Mouse (Mus musculus) stomach, postnatal 0 days (tissue): ENCODE data around the gene Pkd1l2. TPM values are rescaled to one million over a fixed set of nuclear protein-coding genes. Genes with fewer than 3 reads are reported as not detected.

Source experiments
- ATAC-seq: fragments of 200-750 bp; cut with Nextera tagmentation; 2 replicates; pipeline ENCODE4 v1.8.0; 2017; ENCODE audit not compliant: low FRiP score, low TSS enrichment
- DNase-seq: peaks from one replicate; pipeline ENCODE4 v3.0.0-alpha.2; 2016; ENCODE audit warnings: low spot score
- H3K27ac ChIP-seq: fragments of 300-500 bp; sonication (generic); replicated peaks from 2 replicates; pipeline ENCODE4 v1.5.1; 2014; ENCODE audit warnings: mild to moderate bottlenecking, control low read depth
- H3K27me3 ChIP-seq: fragments of 300-500 bp; sonication (generic); 2 replicates; pipeline ENCODE4 v1.6.1; 2014; ENCODE audit warnings: low read length; ENCODE audit not compliant: control insufficient read depth, insufficient read depth
- H3K36me3 ChIP-seq: fragments of 300-500 bp; sonication (generic); 2 replicates; pipeline ENCODE4 v1.6.1; 2014; ENCODE audit warnings: low read length, mixed read lengths; ENCODE audit not compliant: control insufficient read depth, insufficient read depth
- H3K4me1 ChIP-seq: fragments of 300-500 bp; sonication (generic); replicated peaks from 2 replicates; pipeline ENCODE4 v1.6.1; 2014; ENCODE audit warnings: antibody characterized with exemption; ENCODE audit not compliant: control insufficient read depth, insufficient read depth
- H3K4me2 ChIP-seq: fragments of 300-500 bp; sonication (generic); replicated peaks from 2 replicates; pipeline ENCODE4 v1.6.1; 2014; ENCODE audit warnings: low read depth, mild to moderate bottlenecking, control low read depth, moderate library complexity
- H3K4me3 ChIP-seq: fragments of 300-500 bp; sonication (generic); 2 replicates; pipeline ENCODE4 v1.5.1; 2014; ENCODE audit warnings: low read depth, low read length, control low read depth
- H3K9ac ChIP-seq: fragments of 300-500 bp; sonication (generic); 2 replicates; pipeline ENCODE4 v1.6.1; 2014; ENCODE audit warnings: mild to moderate bottlenecking, low read length, control low read depth, mixed read lengths
- H3K9me3 ChIP-seq: fragments of 300-500 bp; sonication (generic); 2 replicates; pipeline ENCODE4 v1.6.1; 2016; ENCODE audit warnings: low read length; ENCODE audit not compliant: control insufficient read depth
- CTCF ChIP-seq: IDR thresholded peaks from 2 replicates; pipeline ENCODE4 v1.5.1; 2016; ENCODE audit warnings: antibody characterized with exemption, low read depth, mild to moderate bottlenecking, moderate library complexity
- EP300 ChIP-seq: optimal IDR thresholded peaks from 2 replicates; pipeline ENCODE3; 2016; ENCODE audit warnings: antibody characterized with exemption
- WGBS: fragments of 180-500 bp; shearing (Covaris S2); extraction: QIAGEN DNeasy Blood & Tissue Kit; methylation state at CpG from one replicate; pipeline ENCODE4 v1.1.7; 2014; 5-methylcytosine and 5-hydroxymethylcytosine counted together
- polyA plus RNA-seq: library from polyadenylated mRNA; unstranded; fragments of >200 nt; fragmentation: Nextera tagmentation; extraction: Ambion mirVana; gene quantifications from 2 replicates; pipeline ENCODE4 v1.2.1, GENCODE M21; 2015

The Pkd1l2 gene
- polyA plus RNA-seq, 1 experiment from 2014 or later: not detected

- Histone ChIP-seq H3K36me3 (no peaks in the 10 kb centered on the region), H3K4me3 (no peak within 1 kb of the TSS), H3K9ac (no peak within 1 kb of the TSS), H3K27me3 (no peaks in the 10 kb centered on the region), H3K4me2 (no peak within 1 kb of the TSS), H3K4me1 (no peaks in the 10 kb centered on the region), H3K27ac (0 out of 2 replicates have a peak within 1 kb of the TSS, but pooled peaks have one; percentile 18), H3K9me3 (no peaks in the 10 kb centered on the region)
- DNase-seq (no peak), ATAC-seq (peak; percentile 50; the same call in 1 of the 2 replicates)
- TF ChIP-seq EP300 (no peak), CTCF (no peak)
- 56% methylated on average over 12 of the region's 12 CpGs for WGBS
These were observed 13.4 kb upstream of the Pkd1l2 start, which contains the start of gene Bco1 for GRCm38 (mm10) chr8:117095647-117096046. Gene Bco1 (plus strand): TSS chr8:117095854.

- H3K9ac ChIP-seq: no peak overlapping the region
- DNase-seq (peak; percentile 38), ATAC-seq (peak; percentile 45; the same call in 1 of the 2 replicates)
- WGBS: 27% methylated on average over 5 of the region's 5 CpGs
- TF ChIP-seq EP300 (no peak), CTCF (no peak)
- no peaks in the 10 kb centered on the region for H3K36me3 ChIP-seq
- no peak overlapping the region for H3K27ac ChIP-seq
- no peaks in the 10 kb centered on the region for H3K27me3 ChIP-seq
- H3K4me3 ChIP-seq: no peak overlapping the region
- no peaks in the 10 kb centered on the region for H3K4me1 ChIP-seq
- H3K9me3 ChIP-seq: no peaks in the 10 kb centered on the region
- H3K4me2 ChIP-seq: no peak overlapping the region
These were observed 11.8 kb upstream of the Pkd1l2 start for GRCm38 (mm10) chr8:117094053-117094452.

GRCm38 (mm10) chr8:117089802-117090201 lies 7.6 kb upstream of the Pkd1l2 start:
- no peak overlapping the region for H3K4me3 ChIP-seq
- TF ChIP-seq EP300: no peak
- TF ChIP-seq CTCF: no peak
- no peak overlapping the region for H3K4me2 ChIP-seq
- no peaks in the 10 kb centered on the region for H3K36me3 ChIP-seq
- H3K9me3 ChIP-seq: no peaks in the 10 kb centered on the region
- H3K27me3 ChIP-seq: no peaks in the 10 kb centered on the region
- no peak overlapping the region for H3K9ac ChIP-seq
- H3K27ac ChIP-seq: no peak overlapping the region
- 78% methylated on average over 4 of the region's 4 CpGs for WGBS
- ATAC-seq (no peak), DNase-seq (no peak)
- no peaks in the 10 kb centered on the region for H3K4me1 ChIP-seq

- no peaks in the 10 kb centered on the region for H3K4me1 ChIP-seq
- TF ChIP-seq CTCF (no peak), EP300 (no peak)
- no peak overlapping the region for H3K27ac ChIP-seq
- H3K4me3 ChIP-seq: no peak overlapping the region
- H3K4me2 ChIP-seq: no peak overlapping the region
- no peak overlapping the region for H3K9ac ChIP-seq
- DNase-seq: no peak
- ATAC-seq: no peak
- no peaks in the 10 kb centered on the region for H3K36me3 ChIP-seq
- no peaks in the 10 kb centered on the region for H3K9me3 ChIP-seq
- H3K27me3 ChIP-seq: no peaks in the 10 kb centered on the region
These were observed 4.8 kb upstream of the Pkd1l2 start for GRCm38 (mm10) chr8:117087036-117087435.

- Histone ChIP-seq H3K36me3 (no peaks in the 10 kb centered on the region), H3K9ac (no peak overlapping the region), H3K4me3 (no peak overlapping the region), H3K27me3 (no peaks in the 10 kb centered on the region), H3K9me3 (no peaks in the 10 kb centered on the region), H3K27ac (no peak overlapping the region), H3K4me1 (no peaks in the 10 kb centered on the region), H3K4me2 (no peak overlapping the region)
- TF ChIP-seq CTCF (no peak), EP300 (no peak)
- WGBS: 44% methylated on average over 8 of the region's 8 CpGs
- DNase-seq (no peak), ATAC-seq (no peak)
These were observed 3.3 kb upstream of the Pkd1l2 start for GRCm38 (mm10) chr8:117085521-117085920.

GRCm38 (mm10) chr8:117082947-117083559 lies 804 bp upstream of the Pkd1l2 start:
- H3K4me1 ChIP-seq: no peaks in the 10 kb centered on the region
- no peak overlapping the region for H3K4me2 ChIP-seq
- no peaks in the 10 kb centered on the region for H3K27me3 ChIP-seq
- no peaks in the 10 kb centered on the region for H3K9me3 ChIP-seq
- H3K27ac ChIP-seq: no peak overlapping the region
- ATAC-seq (no peak), DNase-seq (no peak)
- no peaks in the 10 kb centered on the region for H3K36me3 ChIP-seq
- H3K9ac ChIP-seq: no peak overlapping the region
- TF ChIP-seq CTCF (no peak), EP300 (no peak)
- H3K4me3 ChIP-seq: no peak overlapping the region
- WGBS: 43% methylated on average over 9 of the region's 9 CpGs
